Mouse (Mus musculus) lung, postnatal 0 days (tissue): ENCODE measurements around the gene Vash1. TPM values are rescaled to one million over a fixed set of nuclear protein-coding genes. Genes with fewer than 3 reads are reported as not detected.

Source experiments
- ATAC-seq: fragments of 200-750 bp; cut with Nextera tagmentation; 2 replicates; pipeline ENCODE4 v1.8.0; 2017; ENCODE audit warnings: moderate library complexity
- DNase-seq: peaks from one replicate; pipeline ENCODE4 v3.0.0-alpha.2; 2016; ENCODE audit warnings: low spot score
- H3K27ac ChIP-seq: fragments of 300-500 bp; sonication (generic); 2 replicates; pipeline ENCODE4 v1.5.1; 2014; ENCODE audit warnings: antibody characterized with exemption, mild to moderate bottlenecking, low read length, mixed read lengths
- H3K27me3 ChIP-seq: fragments of 300-500 bp; sonication (generic); replicated peaks from 2 replicates; pipeline ENCODE4 v1.6.1; 2014; ENCODE audit warnings: low read length, mixed read lengths; ENCODE audit not compliant: insufficient read depth
- H3K36me3 ChIP-seq: fragments of 300-500 bp; sonication (generic); 2 replicates; pipeline ENCODE4 v1.6.1; 2014; ENCODE audit warnings: low read length, mixed read lengths; ENCODE audit not compliant: insufficient read depth
- H3K4me1 ChIP-seq: fragments of 300-500 bp; sonication (generic); 2 replicates; pipeline ENCODE4 v1.6.1; 2014; ENCODE audit warnings: antibody characterized with exemption, low read depth, low read length, mixed read lengths; ENCODE audit not compliant: insufficient read depth
- H3K4me2 ChIP-seq: fragments of 300-500 bp; sonication (generic); replicated peaks from 2 replicates; pipeline ENCODE4 v1.6.1; 2014; ENCODE audit warnings: low read depth, mild to moderate bottlenecking, low read length, moderate library complexity, mixed read lengths
- H3K4me3 ChIP-seq: fragments of 300-500 bp; sonication (generic); 2 replicates; pipeline ENCODE4 v1.5.1; 2014; ENCODE audit warnings: low read depth, low read length
- H3K9ac ChIP-seq: fragments of 300-500 bp; sonication (generic); replicated peaks from 2 replicates; pipeline ENCODE4 v1.6.1; 2014; ENCODE audit warnings: low read depth, mild to moderate bottlenecking
- H3K9me3 ChIP-seq: fragments of 300-500 bp; sonication (generic); 2 replicates; pipeline ENCODE4 v1.6.1; 2016; ENCODE audit warnings: low read length, mixed read lengths
- CTCF ChIP-seq: IDR thresholded peaks from 2 replicates; pipeline ENCODE4 v1.5.1; 2016; ENCODE audit warnings: antibody characterized with exemption, mild to moderate bottlenecking
- EP300 ChIP-seq: IDR thresholded peaks from 2 replicates; pipeline ENCODE4 v1.6.1; 2016; ENCODE audit warnings: antibody characterized with exemption, mild to moderate bottlenecking, control low read depth
- WGBS: fragments of 180-500 bp; shearing (Covaris S2); extraction: QIAGEN DNeasy Blood & Tissue Kit; methylation state at CpG from one replicate; pipeline ENCODE4 v1.1.7; 2014; 5-methylcytosine and 5-hydroxymethylcytosine counted together
- polyA plus RNA-seq: library from polyadenylated mRNA; unstranded; fragments of >200 nt; fragmentation: Nextera tagmentation; extraction: Ambion mirVana; gene quantifications from 2 replicates; pipeline ENCODE4 v1.2.1, GENCODE M21; 2015

Vash1 gene
- polyA plus RNA-seq, 1 experiment from 2014 or later = 9.0 TPM

- ATAC-seq = no peak
- H3K27me3 ChIP-seq = no peaks in the 10 kb centered on the region
- no peak overlapping the region for H3K9ac ChIP-seq
- DNase-seq = no peak
- no peaks in the 10 kb centered on the region for H3K36me3 ChIP-seq
- H3K9me3 ChIP-seq = no peaks in the 10 kb centered on the region
- H3K4me3 ChIP-seq = peak overlapping the region; percentile 77
- peak overlapping the region; percentile 20; the same call in 1 of the 2 replicates for H3K27ac ChIP-seq
- peak overlapping the region; percentile 95 for H3K4me2 ChIP-seq
- 19% methylated on average over 12 of the region's 12 CpGs for WGBS
- peaks cover 4% of the 10 kb centered on the region; the same call in 1 of the 2 replicates for H3K4me1 ChIP-seq
- TF ChIP-seq CTCF (no peak), EP300 (no peak)
Measured at GRCm38 (mm10) chr12:86679991-86680491, 1.5 kb downstream of the Vash1 start.

GRCm38 (mm10) chr12:86680591-86681193 lies 2.2 kb downstream of the Vash1 start:
- H3K9ac ChIP-seq = 0 out of 2 replicates have a peak overlapping the region, but pooled peaks have one; percentile 29
- peak; percentile 37 for TF ChIP-seq CTCF
- no peak for TF ChIP-seq EP300
- WGBS = 18% methylated on average over 11 of the region's 11 CpGs
- peak overlapping the region; percentile 20; the same call in 1 of the 2 replicates for H3K27ac ChIP-seq
- peak overlapping the region; percentile 77; the same call in 1 of the 2 replicates for H3K4me3 ChIP-seq
- no peaks in the 10 kb centered on the region for H3K27me3 ChIP-seq
- no peaks in the 10 kb centered on the region for H3K9me3 ChIP-seq
- peak overlapping the region; percentile 95 for H3K4me2 ChIP-seq
- H3K36me3 ChIP-seq = no peaks in the 10 kb centered on the region
- H3K4me1 ChIP-seq = peaks cover 4% of the 10 kb centered on the region; the same call in 1 of the 2 replicates
- ATAC-seq (no peak), DNase-seq (no peak)

GRCm38 (mm10) chr12:86681626-86682025 lies 3.1 kb downstream of the Vash1 start:
- 74% methylated on average over 9 of the region's 9 CpGs for WGBS
- Histone ChIP-seq H3K36me3 (no peaks in the 10 kb centered on the region), H3K27ac (no peak overlapping the region), H3K9ac (no peak overlapping the region), H3K9me3 (no peaks in the 10 kb centered on the region), H3K4me2 (no peak overlapping the region), H3K4me3 (no peak overlapping the region), H3K27me3 (no peaks in the 10 kb centered on the region), H3K4me1 (peaks cover 8% of the 10 kb centered on the region; the same call in 1 of the 2 replicates)
- no peak for DNase-seq
- TF ChIP-seq CTCF (no peak), EP300 (no peak)
- no peak for ATAC-seq

- Histone ChIP-seq H3K4me1 (peaks cover 13% of the 10 kb centered on the region; the same call in 1 of the 2 replicates), H3K4me2 (no peak overlapping the region), H3K27me3 (no peaks in the 10 kb centered on the region), H3K36me3 (no peaks in the 10 kb centered on the region), H3K27ac (no peak overlapping the region), H3K9me3 (no peaks in the 10 kb centered on the region), H3K9ac (no peak overlapping the region), H3K4me3 (no peak overlapping the region)
- ATAC-seq (no peak), DNase-seq (no peak)
- 61% methylated on average over 8 of the region's 8 CpGs for WGBS
- TF ChIP-seq CTCF (no peak), EP300 (no peak)
Measured at GRCm38 (mm10) chr12:86682178-86682577, 3.7 kb downstream of the Vash1 start.

GRCm38 (mm10) chr12:86683698-86684097 lies 5.2 kb downstream of the Vash1 start:
- H3K27ac ChIP-seq = peak overlapping the region; percentile 20; the same call in 1 of the 2 replicates
- H3K27me3 ChIP-seq = no peaks in the 10 kb centered on the region
- no peaks in the 10 kb centered on the region for H3K36me3 ChIP-seq
- no peak for DNase-seq
- no peak for TF ChIP-seq CTCF
- TF ChIP-seq EP300 = no peak
- H3K9ac ChIP-seq = no peak overlapping the region
- no peak overlapping the region for H3K4me2 ChIP-seq
- WGBS = 42% methylated on average over 7 of the region's 7 CpGs
- no peak overlapping the region for H3K4me3 ChIP-seq
- no peaks in the 10 kb centered on the region for H3K9me3 ChIP-seq
- no peak for ATAC-seq
- H3K4me1 ChIP-seq = peaks cover 17% of the 10 kb centered on the region; the same call in 1 of the 2 replicates

GRCm38 (mm10) chr12:86685275-86685674 lies 6.8 kb downstream of the Vash1 start:
- Histone ChIP-seq H3K27me3 (no peaks in the 10 kb centered on the region), H3K36me3 (no peaks in the 10 kb centered on the region), H3K4me3 (no peak overlapping the region), H3K4me2 (no peak overlapping the region), H3K9me3 (no peaks in the 10 kb centered on the region), H3K4me1 (peaks cover 13% of the 10 kb centered on the region; the same call in 1 of the 2 replicates), H3K9ac (no peak overlapping the region), H3K27ac (no peak overlapping the region)
- ATAC-seq (no peak), DNase-seq (no peak)
- TF ChIP-seq CTCF = no peak
- no peak for TF ChIP-seq EP300
- WGBS = 61% methylated on average over 9 of the region's 9 CpGs
